Mouse (Mus musculus): ENCODE results near the gene Psenen. TPM values are rescaled to one million over a fixed set of nuclear protein-coding genes. Genes with fewer than 3 reads are reported as not detected.

Gene Psenen
- total and polyA plus RNA-seq, 2 experiments from 2014 or later = 90.4 to 154 TPM

DNA sequence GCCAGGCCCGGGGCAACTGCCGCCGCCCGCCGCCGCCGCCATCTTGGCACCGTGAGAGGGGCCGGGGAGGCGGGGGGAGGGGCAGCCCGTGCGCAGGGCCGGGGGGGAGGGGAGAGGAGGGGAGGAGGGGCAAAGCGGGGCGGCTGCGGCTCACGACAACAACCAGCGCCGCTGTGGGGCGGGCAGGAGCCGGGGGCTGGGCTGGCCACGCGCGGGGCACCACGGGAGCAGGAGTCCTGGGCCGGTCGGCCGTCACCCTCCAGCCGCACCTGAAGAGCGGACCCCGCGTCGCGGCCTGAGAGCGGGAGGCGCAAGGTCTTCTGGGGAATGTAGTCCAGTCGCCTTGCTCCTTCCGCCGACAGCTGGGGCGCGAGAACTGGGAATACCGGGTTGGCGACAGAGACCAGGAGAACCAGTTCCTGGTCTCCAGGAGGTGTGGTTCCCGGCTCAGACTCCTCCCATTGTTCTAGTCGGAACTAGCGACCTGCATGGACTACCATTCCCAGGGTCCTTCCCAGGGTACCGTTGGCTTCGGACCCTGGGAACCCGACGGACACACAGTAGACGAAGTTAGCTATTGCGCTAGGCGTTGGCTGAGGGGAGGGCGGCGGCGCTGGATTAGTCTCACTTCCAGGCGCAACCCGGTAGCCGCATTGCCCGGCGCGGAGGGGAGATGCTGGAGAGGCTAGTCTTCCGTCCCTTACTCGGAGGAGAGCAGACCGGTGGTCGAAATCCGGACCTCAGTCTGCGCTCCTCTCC is 25.4 kb upstream of the Psenen start, which contains the start of gene Kmt2b:
Kmt2b (minus strand) TSS at position 51 of the 759 bp plus-strand sequence.
- peak; percentile 96 for ATAC-seq
- H3K27me3 ChIP-seq (ENCODE audit: insufficient read depth, low read length) = no peaks in the 10 kb centered on the region
- H3K4me3 ChIP-seq (ENCODE audit: low read length) = peak within 1 kb of the TSS; percentile 95
- peak within 1 kb of the TSS; percentile 96 for H3K27ac ChIP-seq
- whole genome bisulfite sequencing = under 1% methylated on average over 44 of the region's 68 CpGs
- TF ChIP-seq CTCF (IDR thresholded peaks at IDR 0.05; ENCODE audit: low read depth) = no peak
- H3K4me1 ChIP-seq (ENCODE audit: insufficient read depth, low read length) = peaks cover 8% of the 10 kb centered on the region
- no peaks in the 10 kb centered on the region for H3K9me3 ChIP-seq (ENCODE audit: low read length)
- DNase-seq (ENCODE audit: low spot score) = peak; percentile 98
- H3K9ac ChIP-seq (replicated peaks; ENCODE audit: low read length) = peak within 1 kb of the TSS; percentile 99
- peak within 1 kb of the TSS; percentile 93 for H3K4me2 ChIP-seq (ENCODE audit: low read depth, low read length)
- peaks cover 21% of the 10 kb centered on the region for H3K36me3 ChIP-seq (ENCODE audit: insufficient read depth, low read length)

DNA sequence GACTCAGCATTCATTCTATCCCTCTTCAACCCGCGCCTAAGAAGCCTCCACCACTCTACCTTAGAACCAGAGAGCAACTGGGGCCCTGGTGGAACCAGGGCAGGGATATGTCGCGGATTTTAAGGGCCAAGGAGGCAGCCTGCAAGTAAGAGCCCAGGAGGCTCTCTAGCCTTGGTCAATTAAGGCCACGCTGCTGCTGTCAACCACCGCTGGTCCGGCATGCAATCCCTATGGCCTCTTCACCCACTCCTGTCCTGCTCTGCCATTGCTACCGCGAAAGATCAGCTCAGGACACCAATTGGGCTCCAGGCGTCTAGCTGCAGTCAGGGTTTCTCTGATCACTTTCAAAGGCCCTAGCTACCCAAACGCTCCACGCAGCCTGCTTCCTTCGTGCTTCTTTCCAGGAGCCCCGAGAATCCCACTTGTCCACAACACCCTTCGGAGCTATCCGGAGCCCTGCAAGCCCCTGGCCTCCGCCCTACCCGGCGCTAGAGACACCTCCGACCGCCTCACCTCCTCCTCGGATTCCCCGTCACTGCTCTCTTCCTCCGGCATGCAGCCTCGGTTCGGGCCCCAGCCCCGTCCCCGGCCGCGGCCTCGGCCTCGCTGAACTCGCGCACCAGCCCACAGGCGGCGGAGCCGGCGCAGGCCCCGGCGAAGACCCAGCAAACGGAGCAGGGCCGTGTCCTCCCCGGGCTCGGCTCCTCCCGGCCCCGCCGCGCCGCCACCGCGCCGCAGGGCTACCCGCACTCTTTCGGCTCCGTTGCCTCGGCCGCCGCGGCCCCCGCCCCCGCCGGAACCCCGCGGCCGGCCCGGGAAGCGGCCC is 24.6 kb upstream of the Psenen start:
- peaks cover 29% of the 10 kb centered on the region for H3K36me3 ChIP-seq (ENCODE audit: insufficient read depth, low read length)
- no peaks in the 10 kb centered on the region for H3K27me3 ChIP-seq (ENCODE audit: insufficient read depth, low read length)
- ATAC-seq (peak; percentile 24), DNase-seq (ENCODE audit: low spot score) (peak; percentile 44)
- H3K4me1 ChIP-seq (ENCODE audit: insufficient read depth, low read length) = peaks cover 8% of the 10 kb centered on the region
- H3K9me3 ChIP-seq (ENCODE audit: low read length) = no peaks in the 10 kb centered on the region
- peak overlapping the region; percentile 99 for H3K9ac ChIP-seq (replicated peaks; ENCODE audit: low read length)
- WGBS = 1% methylated on average over 62 of the region's 67 CpGs
- peak overlapping the region; percentile 95 for H3K4me3 ChIP-seq (ENCODE audit: low read length)
- TF ChIP-seq CTCF (IDR thresholded peaks at IDR 0.05; ENCODE audit: low read depth) = no peak
- peak overlapping the region; percentile 96 for H3K27ac ChIP-seq
- H3K4me2 ChIP-seq (ENCODE audit: low read depth, low read length) = peak overlapping the region; percentile 93

DNA sequence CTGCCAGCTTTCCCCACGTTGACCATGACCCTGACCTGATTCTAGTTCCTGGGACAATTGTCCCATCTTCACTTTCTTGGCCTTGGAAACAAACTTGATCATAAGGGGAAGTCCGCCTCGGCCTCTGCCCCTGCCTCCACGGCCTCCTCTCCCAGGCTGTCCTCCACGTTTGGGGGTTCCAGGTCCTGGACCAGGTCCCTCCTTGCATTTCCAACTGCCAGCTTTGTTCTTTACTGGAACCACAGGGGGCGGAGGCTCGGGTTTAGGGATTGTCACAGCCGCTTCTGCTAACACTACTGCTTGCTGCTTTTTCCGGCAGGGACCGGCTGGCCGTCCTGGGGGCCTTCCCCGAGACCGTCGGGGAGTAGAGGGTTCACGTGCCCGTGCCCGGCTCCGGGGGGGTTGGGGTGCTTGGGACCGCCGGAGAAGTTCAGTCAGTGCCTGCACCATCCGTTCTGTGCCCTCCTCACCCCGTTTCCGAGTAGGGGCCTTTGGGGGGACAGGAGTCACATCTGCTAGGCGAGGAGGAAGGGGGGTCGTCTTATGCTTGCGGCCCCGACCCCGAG is 23.1 kb upstream of the Psenen start:
- WGBS = 84% methylated on average over 28 of the region's 28 CpGs
- H3K36me3 ChIP-seq (ENCODE audit: insufficient read depth, low read length) = peaks cover 44% of the 10 kb centered on the region
- no peak for TF ChIP-seq CTCF (IDR thresholded peaks at IDR 0.05; ENCODE audit: low read depth)
- no peak for DNase-seq (ENCODE audit: low spot score)
- no peak overlapping the region for H3K4me3 ChIP-seq (ENCODE audit: low read length)
- no peak overlapping the region for H3K27ac ChIP-seq
- H3K4me1 ChIP-seq (ENCODE audit: insufficient read depth, low read length) = peaks cover 8% of the 10 kb centered on the region
- no peaks in the 10 kb centered on the region for H3K9me3 ChIP-seq (ENCODE audit: low read length)
- H3K4me2 ChIP-seq (ENCODE audit: low read depth, low read length) = peak overlapping the region; percentile 93
- no peak overlapping the region for H3K9ac ChIP-seq (replicated peaks; ENCODE audit: low read length)
- no peak for ATAC-seq
- H3K27me3 ChIP-seq (ENCODE audit: insufficient read depth, low read length) = no peaks in the 10 kb centered on the region

DNA sequence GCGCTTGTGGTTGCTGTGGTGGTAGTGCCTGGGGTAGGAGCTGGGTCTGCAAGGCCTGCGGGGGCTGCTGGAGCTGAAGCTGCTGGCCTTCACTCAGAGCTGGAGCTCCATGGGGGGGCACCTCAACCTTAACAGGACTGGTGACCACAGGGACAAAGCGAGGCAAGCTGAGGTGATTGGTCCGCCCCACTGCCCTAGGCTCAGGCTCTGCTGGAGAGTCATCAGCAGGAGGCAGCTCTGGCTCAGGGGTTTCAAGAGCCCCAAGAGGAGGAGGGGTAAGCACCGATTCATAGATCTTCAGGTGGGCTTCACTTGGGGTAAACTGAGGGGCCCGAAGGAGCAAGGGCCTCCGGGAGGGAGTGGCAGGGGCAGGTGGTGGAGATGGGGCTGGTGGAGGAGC is 21.7 kb upstream of the Psenen start:
- Histone ChIP-seq H3K4me1 (ENCODE audit: insufficient read depth, low read length) (peaks cover 8% of the 10 kb centered on the region), H3K4me2 (ENCODE audit: low read depth, low read length) (no peak overlapping the region), H3K4me3 (ENCODE audit: low read length) (no peak overlapping the region), H3K36me3 (ENCODE audit: insufficient read depth, low read length) (peaks cover 56% of the 10 kb centered on the region), H3K27me3 (ENCODE audit: insufficient read depth, low read length) (no peaks in the 10 kb centered on the region), H3K9ac (replicated peaks; ENCODE audit: low read length) (no peak overlapping the region), H3K27ac (no peak overlapping the region), H3K9me3 (ENCODE audit: low read length) (no peaks in the 10 kb centered on the region)
- 95% methylated on average over 7 of the region's 7 CpGs for WGBS
- DNase-seq (ENCODE audit: low spot score) = no peak
- no peak for ATAC-seq
- no peak for TF ChIP-seq CTCF (IDR thresholded peaks at IDR 0.05; ENCODE audit: low read depth)

DNA sequence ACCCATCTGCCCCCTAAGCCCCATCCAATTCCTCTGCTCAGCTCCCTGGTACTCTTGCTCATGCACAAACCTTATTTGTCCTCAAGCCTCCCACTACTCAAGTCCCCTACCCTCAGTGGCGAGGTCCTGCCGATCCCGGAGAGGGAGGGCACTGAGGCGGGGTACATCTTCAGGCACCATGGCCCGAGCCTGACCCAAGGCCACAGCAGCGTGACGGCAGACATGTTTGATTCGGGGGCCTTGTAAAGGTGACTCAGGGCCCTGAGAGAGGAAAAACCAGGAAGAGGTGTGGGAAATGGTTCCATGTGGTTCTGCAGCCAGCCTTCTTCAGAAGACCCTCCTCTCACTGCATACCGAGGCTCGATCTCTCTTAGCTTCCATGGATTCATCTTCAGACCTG is 20.9 kb upstream of the Psenen start:
- H3K4me3 ChIP-seq (ENCODE audit: low read length) = no peak overlapping the region
- WGBS = 92% methylated on average over 10 of the region's 10 CpGs

DNA sequence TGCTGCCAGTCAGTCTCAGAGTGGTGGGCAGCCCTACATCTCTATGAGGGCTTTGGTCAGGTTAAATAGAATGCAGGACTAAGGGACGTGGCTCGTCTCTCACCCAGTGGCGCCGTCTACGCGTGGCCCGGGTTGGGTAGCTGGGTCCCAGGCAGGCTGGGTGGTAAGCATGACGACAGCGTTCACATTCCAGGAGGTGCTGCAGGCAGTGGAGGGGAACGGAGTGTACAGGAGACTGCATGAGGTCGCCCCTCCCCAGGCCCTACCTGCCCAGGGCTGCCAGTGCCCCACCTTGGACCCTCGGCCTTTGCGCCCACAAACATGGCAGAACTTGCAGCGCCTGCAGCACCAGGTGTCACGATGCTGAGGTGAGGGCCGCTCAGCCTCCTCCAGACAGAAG is 18.1 kb upstream of the Psenen start:
- DNase-seq (ENCODE audit: low spot score) = no peak
- no peak for ATAC-seq
- 98% methylated on average over 16 of the region's 16 CpGs for WGBS

More for the DNA sequence above, 20.9 kb upstream of the Psenen start:
- H3K9me3 ChIP-seq (ENCODE audit: low read length) = no peaks in the 10 kb centered on the region
- H3K4me2 ChIP-seq (ENCODE audit: low read depth, low read length) = no peak overlapping the region
- DNase-seq (ENCODE audit: low spot score) (no peak), ATAC-seq (no peak)
- no peak for TF ChIP-seq CTCF (IDR thresholded peaks at IDR 0.05; ENCODE audit: low read depth)
- H3K27me3 ChIP-seq (ENCODE audit: insufficient read depth, low read length) = no peaks in the 10 kb centered on the region
- H3K9ac ChIP-seq (replicated peaks; ENCODE audit: low read length) = no peak overlapping the region
- peaks cover 8% of the 10 kb centered on the region for H3K4me1 ChIP-seq (ENCODE audit: insufficient read depth, low read length)
- H3K36me3 ChIP-seq (ENCODE audit: insufficient read depth, low read length) = peaks cover 64% of the 10 kb centered on the region
- H3K27ac ChIP-seq = no peak overlapping the region

More for the DNA sequence above, 18.1 kb upstream of the Psenen start:
- Histone ChIP-seq H3K4me2 (ENCODE audit: low read depth, low read length) (no peak overlapping the region), H3K36me3 (ENCODE audit: insufficient read depth, low read length) (peaks cover 90% of the 10 kb centered on the region), H3K27ac (no peak overlapping the region), H3K4me3 (ENCODE audit: low read length) (no peak overlapping the region), H3K9me3 (ENCODE audit: low read length) (no peaks in the 10 kb centered on the region), H3K9ac (replicated peaks; ENCODE audit: low read length) (no peak overlapping the region), H3K27me3 (ENCODE audit: insufficient read depth, low read length) (no peaks in the 10 kb centered on the region), H3K4me1 (ENCODE audit: insufficient read depth, low read length) (no peaks in the 10 kb centered on the region)
- no peak for TF ChIP-seq CTCF (IDR thresholded peaks at IDR 0.05; ENCODE audit: low read depth)
